Mouse (Mus musculus): ENCODE results near the gene Arhgap18.

- no peak for TF ChIP-seq CTCF (conservative IDR thresholded peaks at IDR 0.05; ENCODE audit: low read length)
- TF ChIP-seq NANOG (IDR thresholded peaks at IDR 0.05; ENCODE audit: borderline replicate concordance, low read length) = no peak
- TF ChIP-seq POU5F1 (IDR thresholded peaks at IDR 0.05; ENCODE audit: borderline replicate concordance, low read length) = no peak
These were observed 70.8 kb downstream of the Arhgap18 start for GRCm38 (mm10) chr10:26823997-26824396.

All from E14TG2a.4 (cell line).